Mouse (Mus musculus) erythroblast, embryonic 14.5 days (primary cell): ENCODE results near the gene Abcg8.

Experiments used
- GATA1 ChIP-seq: IDR thresholded peaks from 2 replicates; pipeline ENCODE4 v1.6.1; 2012; ENCODE audit warnings: low read length, inconsistent platforms, mixed read lengths
- TAL1 ChIP-seq: IDR thresholded peaks from 3 replicates; pipeline ENCODE4 v1.6.1; 2012; ENCODE audit warnings: low read length, inconsistent platforms, mixed read lengths

DNA sequence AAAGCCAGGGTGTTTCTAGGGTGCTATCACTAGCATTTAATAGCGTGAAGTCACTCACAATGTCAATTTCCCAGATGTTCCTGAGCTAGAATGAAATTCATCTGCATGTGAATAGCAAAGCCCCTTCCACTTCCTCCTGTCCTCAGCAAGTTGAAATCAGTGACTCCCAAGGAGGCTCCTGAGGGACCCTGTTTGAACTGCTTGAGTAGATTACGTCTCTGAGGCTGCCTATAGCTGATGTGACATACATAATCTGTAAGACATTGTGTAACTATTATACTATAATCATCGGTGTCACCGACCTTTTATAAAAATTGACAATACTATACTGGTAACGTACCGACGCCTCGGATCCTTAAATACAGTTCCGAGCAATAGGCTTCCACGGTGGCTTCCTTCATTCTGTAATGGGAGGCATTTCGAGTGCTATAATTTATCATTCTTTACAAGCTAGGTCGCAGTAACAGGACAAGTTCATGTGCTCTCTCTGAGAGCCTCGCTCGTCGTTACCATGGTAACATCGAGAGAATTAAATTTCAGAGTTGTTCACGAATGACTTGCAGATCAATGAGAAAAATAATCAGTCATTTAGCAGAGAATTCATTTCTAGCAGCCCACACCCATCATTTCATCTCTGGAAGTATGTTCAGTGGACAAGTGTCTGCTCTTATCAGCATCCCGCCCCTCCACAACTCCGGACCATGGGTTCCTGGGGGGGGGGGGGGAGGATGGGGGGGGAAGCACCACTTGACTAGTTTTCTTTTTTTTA lies 19.3 kb upstream of the Abcg8 start:
- no peak for TF ChIP-seq GATA1
- no peak for TF ChIP-seq TAL1
